Mouse (Mus musculus) liver, embryonic 11.5 days (tissue): ENCODE results near the gene Fzr1. TPM values are rescaled to one million over a fixed set of nuclear protein-coding genes. Genes with fewer than 3 reads are reported as not detected.

Source experiments
- ATAC-seq: fragments of 200-750 bp; cut with Nextera tagmentation; replicated peaks from 2 replicates; pipeline ENCODE4 v1.8.0; 2017; ENCODE audit warnings: moderate number of reproducible peaks, mild to moderate bottlenecking, moderate TSS enrichment, moderate library complexity; ENCODE audit not compliant: low FRiP score
- DNase-seq: peaks from one replicate; pipeline ENCODE4 v3.0.0-alpha.2; 2017; ENCODE audit warnings: low spot score
- H3K27ac ChIP-seq: fragments of 300-500 bp; sonication (generic); 2 replicates; pipeline ENCODE4 v1.5.1; 2014; ENCODE audit warnings: mild to moderate bottlenecking, low read depth, low read length, control low read depth
- H3K27me3 ChIP-seq: fragments of 300-500 bp; sonication (generic); replicated peaks from 2 replicates; pipeline ENCODE4 v1.6.1; 2014; ENCODE audit warnings: low read length, mixed read lengths; ENCODE audit not compliant: control insufficient read depth, insufficient read depth
- H3K36me3 ChIP-seq: fragments of 300-500 bp; sonication (generic); 2 replicates; pipeline ENCODE4 v1.6.1; 2014; ENCODE audit warnings: mild to moderate bottlenecking, low read length, moderate library complexity, mixed read lengths; ENCODE audit not compliant: control insufficient read depth, insufficient read depth
- H3K4me1 ChIP-seq: fragments of 300-500 bp; sonication (generic); replicated peaks from 2 replicates; pipeline ENCODE4 v1.6.1; 2014; ENCODE audit warnings: low read length, mixed read lengths; ENCODE audit not compliant: control insufficient read depth, insufficient read depth
- H3K4me2 ChIP-seq: fragments of 300-500 bp; sonication (generic); 2 replicates; pipeline ENCODE4 v1.6.1; 2014; ENCODE audit warnings: mild to moderate bottlenecking, control low read depth, moderate library complexity
- H3K4me3 ChIP-seq: fragments of 300-500 bp; sonication (generic); 2 replicates; pipeline ENCODE4 v1.5.1; 2014; ENCODE audit warnings: low read depth, low read length, control low read depth
- H3K9ac ChIP-seq: fragments of 300-500 bp; sonication (generic); 2 replicates; pipeline ENCODE4 v1.6.1; 2014; ENCODE audit warnings: low read depth, low read length, control low read depth
- H3K9me3 ChIP-seq: fragments of 300-500 bp; sonication (generic); 2 replicates; pipeline ENCODE4 v1.6.1; 2016; ENCODE audit warnings: low read length, inconsistent platforms, mixed read lengths; ENCODE audit not compliant: control insufficient read depth
- WGBS: fragments of 180-500 bp; shearing (Covaris S2); extraction: QIAGEN DNeasy Blood & Tissue Kit; methylation state at CpG from one replicate; pipeline ENCODE4 v1.1.7; 2014; 5-methylcytosine and 5-hydroxymethylcytosine counted together
- polyA plus RNA-seq: library from polyadenylated mRNA; unstranded; fragments of >200 nt; fragmentation: Nextera tagmentation; extraction: Ambion mirVana; gene quantifications from 2 replicates; pipeline ENCODE4 v1.2.1, GENCODE M21; 2014

Gene Fzr1
- polyA plus RNA-seq, 1 experiment from 2014 or later, result 74.0 TPM

DNA sequence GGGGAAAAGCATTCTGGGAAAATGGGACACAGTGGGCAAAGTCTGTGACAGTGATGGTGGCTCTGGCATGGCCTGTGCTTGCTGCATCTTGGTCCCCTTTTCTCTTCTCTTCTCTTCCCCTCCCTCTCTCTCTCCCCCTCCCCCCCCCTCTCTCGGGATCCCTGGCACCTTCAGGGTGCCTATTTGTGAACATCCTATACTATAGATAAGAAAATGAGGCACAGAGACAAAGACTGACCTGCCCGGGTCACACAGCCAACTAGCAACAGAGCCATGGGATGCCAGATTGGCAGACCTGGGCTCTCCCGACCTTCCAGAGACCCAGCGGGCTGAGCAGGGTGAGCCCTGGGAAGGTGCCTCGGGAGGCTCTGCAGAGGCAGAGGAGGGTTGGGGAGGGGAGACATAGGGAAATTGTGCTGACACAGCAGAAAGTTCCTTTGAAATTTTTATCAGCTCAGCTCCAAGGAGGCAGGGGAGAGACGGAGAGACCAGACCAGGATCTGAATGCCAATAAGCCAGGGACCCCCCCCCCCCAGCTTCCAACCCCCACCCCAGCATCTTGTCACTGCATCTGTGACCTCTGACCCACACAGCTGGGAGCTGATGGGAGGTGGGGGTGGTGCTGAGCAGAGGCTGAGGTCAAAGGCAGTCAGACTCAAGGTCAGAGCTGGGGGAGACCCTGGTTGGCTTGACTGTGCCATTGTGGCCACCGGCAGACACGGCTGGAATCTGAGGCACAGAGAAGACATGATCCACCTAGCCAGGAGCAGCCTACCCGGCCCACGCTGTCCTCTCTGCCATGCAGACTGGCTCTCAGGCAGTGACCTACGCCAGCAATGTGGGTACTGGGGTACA, 40.1 kb upstream of the Fzr1 start:
- Histone ChIP-seq H3K9ac (no peak overlapping the region), H3K4me1 (peaks cover 40% of the 10 kb centered on the region), H3K4me2 (no peak overlapping the region), H3K36me3 (no peaks in the 10 kb centered on the region), H3K27ac (no peak overlapping the region), H3K27me3 (peaks cover 9% of the 10 kb centered on the region), H3K9me3 (no peaks in the 10 kb centered on the region), H3K4me3 (no peak overlapping the region)
- ATAC-seq (no peak), DNase-seq (no peak)
- WGBS, result 43% methylated on average over 11 of the region's 11 CpGs

DNA sequence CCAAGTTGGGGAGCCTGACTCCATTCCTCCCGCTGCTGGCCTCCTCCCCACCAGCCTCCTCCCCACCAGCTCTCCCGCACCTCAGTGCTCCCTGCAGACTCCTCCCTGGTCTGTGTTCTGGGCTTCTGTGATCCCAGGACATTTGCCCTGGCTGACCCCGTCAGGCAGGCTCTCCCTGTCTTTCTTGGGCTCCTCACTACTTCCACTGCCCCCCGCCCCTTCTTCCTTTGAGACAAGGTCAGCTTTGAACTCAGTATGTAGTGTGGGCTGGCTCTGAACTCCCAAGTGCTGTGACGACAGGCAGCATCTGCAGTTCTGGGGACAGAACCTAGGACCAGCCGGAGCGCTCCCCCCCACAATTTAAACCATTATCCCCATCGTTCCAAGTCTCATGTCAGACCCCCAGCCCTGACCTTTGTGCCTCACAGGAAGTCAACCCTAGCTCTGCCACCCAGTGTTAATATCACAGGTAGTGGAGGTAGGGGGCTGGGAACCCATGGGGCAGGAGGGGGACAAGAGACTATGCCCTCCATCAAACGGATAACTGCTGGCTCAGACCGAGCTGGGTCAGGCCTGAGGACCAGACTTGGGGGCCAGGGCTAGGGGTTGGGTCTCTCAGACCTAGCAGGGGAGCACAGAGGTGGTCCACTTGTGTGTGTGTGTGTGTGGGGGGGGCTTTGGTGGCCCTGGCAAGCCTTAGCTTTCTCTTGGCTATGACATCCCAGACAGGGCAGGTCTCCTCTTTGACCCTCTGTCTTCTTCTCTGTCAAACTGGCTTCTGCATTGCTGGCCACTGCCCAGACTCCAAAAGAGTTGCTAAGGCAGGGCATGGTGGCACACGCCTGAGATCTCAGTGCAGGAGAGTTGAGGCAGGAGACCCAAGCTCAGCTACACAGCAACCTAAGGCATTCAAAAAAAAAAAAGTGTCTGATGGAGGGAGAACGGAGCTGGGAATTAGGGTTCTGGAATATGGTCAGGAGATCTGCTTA, 39.2 kb upstream of the Fzr1 start:
- H3K9ac ChIP-seq, result peak overlapping the region; percentile 57
- H3K9me3 ChIP-seq, result no peaks in the 10 kb centered on the region
- no peak for ATAC-seq
- H3K27ac ChIP-seq, result peak overlapping the region; percentile 32
- 40% methylated on average over 12 of the region's 12 CpGs for WGBS
- peak overlapping the region; percentile 82 for H3K4me2 ChIP-seq
- peak overlapping the region; percentile 44 for H3K4me3 ChIP-seq
- DNase-seq, result no peak
- H3K36me3 ChIP-seq, result no peaks in the 10 kb centered on the region
- H3K4me1 ChIP-seq, result peaks cover 50% of the 10 kb centered on the region
- peaks cover 9% of the 10 kb centered on the region for H3K27me3 ChIP-seq

DNA sequence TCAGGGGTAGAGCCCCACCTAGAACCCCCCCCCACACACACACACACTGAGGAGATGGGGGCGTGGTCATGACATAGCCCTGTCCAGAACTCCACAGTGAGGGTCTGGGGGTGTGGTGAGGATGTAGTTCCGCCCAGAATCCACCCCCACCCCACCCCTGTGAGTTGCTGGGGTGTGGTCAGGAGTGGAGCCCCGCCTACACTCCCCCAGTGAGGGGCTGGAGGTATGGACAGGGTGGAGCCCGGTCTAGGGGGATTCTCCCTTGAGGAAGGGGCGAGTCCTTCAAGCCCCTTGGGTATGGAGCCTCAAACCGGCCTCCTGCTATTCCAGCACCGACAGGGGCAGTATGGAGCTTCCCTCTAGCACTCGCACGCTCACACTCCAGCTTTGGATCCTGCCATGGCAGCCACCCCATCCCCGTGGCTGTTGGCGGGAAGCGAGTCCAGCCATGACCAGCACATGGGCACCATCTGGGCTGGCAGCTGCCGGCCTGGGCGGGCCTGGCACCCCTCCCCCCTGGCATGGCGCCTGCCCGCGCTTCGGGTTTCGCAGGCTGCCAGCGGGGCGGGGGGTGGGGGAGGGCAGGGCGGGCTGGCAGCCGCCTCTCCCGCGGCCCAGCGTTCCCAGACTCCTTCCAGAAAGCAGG, 38.4 kb upstream of the Fzr1 start:
- Histone ChIP-seq H3K36me3 (no peaks in the 10 kb centered on the region), H3K4me2 (peak overlapping the region; percentile 82), H3K4me1 (peaks cover 57% of the 10 kb centered on the region), H3K4me3 (peak overlapping the region; percentile 44), H3K9me3 (no peaks in the 10 kb centered on the region), H3K27me3 (peaks cover 5% of the 10 kb centered on the region), H3K9ac (peak overlapping the region; percentile 57), H3K27ac (0 out of 2 replicates have a peak overlapping the region, but pooled peaks have one; percentile 32)
- WGBS, result 3% methylated on average over 26 of the region's 26 CpGs
- ATAC-seq (peak; percentile 50), DNase-seq (no peak)

DNA sequence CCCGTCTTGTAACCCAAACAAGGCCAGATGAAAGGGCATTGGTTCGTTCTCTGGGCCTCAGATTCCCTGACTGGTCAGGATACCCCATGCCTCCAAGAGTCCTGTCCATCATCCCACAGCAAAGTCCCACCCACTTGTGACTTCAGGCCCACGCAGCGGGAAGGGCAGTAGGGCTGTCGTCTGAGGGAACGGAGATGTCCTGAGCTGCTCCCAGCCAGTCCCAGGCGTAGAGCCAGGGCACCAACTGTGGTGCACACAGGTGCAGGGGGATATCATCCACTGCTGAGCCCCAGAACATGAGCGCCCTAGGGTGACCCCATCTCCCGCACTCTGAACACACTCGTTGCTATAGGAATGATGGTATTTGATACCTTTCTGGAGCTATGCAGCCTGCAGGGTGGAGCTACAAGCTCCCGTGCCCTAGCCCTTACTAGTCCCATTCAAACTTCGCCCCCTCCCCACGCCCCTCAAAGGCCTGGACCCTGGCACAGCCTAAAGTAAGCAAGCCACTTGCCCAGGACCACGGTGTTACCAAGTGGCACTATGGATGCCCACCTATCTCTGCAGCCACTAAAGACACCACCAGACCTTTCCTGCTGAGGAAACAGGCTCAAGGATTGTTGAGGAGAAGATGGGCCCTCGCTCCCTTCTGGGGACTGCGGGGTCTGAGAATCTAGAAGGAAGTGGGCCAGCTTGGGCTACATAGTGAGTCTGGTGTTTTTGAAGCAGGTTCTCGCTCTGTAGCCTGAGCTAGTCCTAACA, 37.4 kb upstream of the Fzr1 start:
- H3K4me2 ChIP-seq, result no peak overlapping the region
- H3K36me3 ChIP-seq, result no peaks in the 10 kb centered on the region
- peaks cover 67% of the 10 kb centered on the region for H3K4me1 ChIP-seq
- DNase-seq (no peak), ATAC-seq (no peak)
- no peak overlapping the region for H3K9ac ChIP-seq
- H3K27ac ChIP-seq, result no peak overlapping the region
- 67% methylated on average over 17 of the region's 17 CpGs for WGBS
- peaks cover 2% of the 10 kb centered on the region for H3K27me3 ChIP-seq
- no peak overlapping the region for H3K4me3 ChIP-seq
- H3K9me3 ChIP-seq, result no peaks in the 10 kb centered on the region

DNA sequence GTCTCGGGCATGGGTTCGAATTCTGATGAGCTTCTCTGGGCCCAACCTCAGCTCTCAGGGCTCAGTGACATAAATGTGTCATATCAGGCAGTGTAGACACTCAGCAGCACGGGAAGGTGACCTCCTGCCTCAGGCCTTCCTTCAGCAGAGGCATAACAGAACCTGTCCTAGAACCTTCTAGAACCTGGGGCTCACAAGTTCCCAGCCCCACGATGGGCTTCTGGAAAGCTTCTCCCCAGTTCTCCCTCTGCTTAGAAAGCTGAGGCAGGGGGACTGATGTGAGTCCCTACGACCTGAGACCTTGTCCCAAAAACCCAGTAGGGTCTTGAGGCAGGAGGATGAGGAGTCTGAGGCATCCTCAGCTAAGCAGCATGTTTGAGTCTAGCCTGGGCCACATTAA, 36.8 kb upstream of the Fzr1 start:
- H3K9ac ChIP-seq, result no peak overlapping the region
- no peaks in the 10 kb centered on the region for H3K9me3 ChIP-seq
- no peaks in the 10 kb centered on the region for H3K36me3 ChIP-seq
- ATAC-seq (no peak), DNase-seq (no peak)
- peaks cover 73% of the 10 kb centered on the region for H3K4me1 ChIP-seq
- H3K27me3 ChIP-seq, result no peaks in the 10 kb centered on the region; the same call in 1 of the 2 replicates
- no peak overlapping the region for H3K4me2 ChIP-seq
- no peak overlapping the region for H3K4me3 ChIP-seq
- H3K27ac ChIP-seq, result no peak overlapping the region
- WGBS, result 76% methylated on average over 5 of the region's 5 CpGs

DNA sequence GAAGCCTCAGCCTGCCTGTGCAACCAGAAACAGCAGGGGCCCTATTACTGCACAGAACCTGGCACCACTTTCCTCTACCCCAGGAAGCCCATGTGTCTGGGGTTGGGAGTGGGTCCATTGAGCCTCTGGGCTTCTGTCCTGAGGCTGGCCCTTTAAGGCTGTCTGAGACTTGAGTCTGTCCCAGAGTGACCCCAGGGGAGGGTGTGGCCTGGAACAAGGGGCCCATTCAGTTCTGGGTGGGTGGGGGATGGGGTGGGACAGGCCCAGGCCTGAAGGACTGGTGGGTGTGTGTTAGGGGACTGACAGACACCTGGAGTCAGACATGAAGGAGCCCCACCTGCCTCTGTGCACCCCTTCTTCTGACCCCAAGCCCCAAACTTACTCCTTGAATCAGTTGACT, 36.4 kb upstream of the Fzr1 start:
- Histone ChIP-seq H3K9ac (no peak overlapping the region), H3K4me2 (no peak overlapping the region), H3K4me1 (peaks cover 78% of the 10 kb centered on the region)

DNA sequence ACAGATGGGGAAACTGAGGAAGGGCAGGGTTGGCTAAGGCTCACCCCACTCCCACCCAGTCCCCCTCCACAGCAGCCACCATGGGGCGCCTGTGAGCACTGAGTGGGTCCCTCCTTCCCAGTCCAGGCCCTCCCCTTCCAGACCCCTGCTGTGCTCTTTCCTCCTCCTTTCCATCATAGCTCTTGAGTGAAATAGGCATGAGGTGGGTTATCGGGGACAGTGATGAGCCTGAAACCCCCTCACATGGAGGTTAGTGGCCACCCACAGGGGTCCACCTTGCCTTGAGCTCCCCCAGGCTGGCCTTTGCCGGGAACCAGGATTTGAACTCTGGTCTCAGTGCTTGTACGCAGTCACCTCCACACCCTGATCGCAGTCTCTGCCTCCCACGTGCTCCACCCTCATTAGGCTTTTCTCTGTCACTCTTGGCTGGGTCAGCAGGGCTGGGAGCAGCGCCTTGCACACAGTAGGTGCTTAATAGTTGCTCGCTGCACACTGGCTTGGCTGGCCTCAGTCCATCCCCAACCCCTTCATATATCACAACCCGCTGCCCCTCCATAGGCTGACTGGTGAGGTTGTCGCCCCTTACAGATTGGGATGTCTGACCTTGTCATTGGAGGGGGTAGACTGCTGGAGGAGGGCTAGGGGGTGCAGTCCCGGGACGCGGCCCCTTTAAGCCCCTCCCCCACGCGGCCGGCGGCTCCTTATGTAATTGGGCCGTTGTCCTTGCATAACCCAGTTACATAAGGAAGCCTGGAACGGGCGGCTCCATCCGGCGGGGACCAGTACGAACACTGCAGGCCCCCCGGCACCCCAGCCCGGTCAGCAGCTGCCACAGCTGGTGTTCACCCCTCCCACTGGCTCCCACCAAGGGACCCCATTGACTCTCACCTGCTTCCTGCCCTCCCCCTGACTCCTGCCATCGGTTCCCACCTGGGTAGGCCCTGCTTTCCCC, 35.3 kb upstream of the Fzr1 start:
- Histone ChIP-seq H3K36me3 (no peaks in the 10 kb centered on the region), H3K9ac (peak overlapping the region; percentile 46; the same call in 1 of the 2 replicates), H3K4me2 (peak overlapping the region; percentile 52), H3K27ac (peak overlapping the region; percentile 55), H3K4me3 (0 out of 2 replicates have a peak overlapping the region, but pooled peaks have one; percentile 12), H3K4me1 (peaks cover 83% of the 10 kb centered on the region), H3K9me3 (no peaks in the 10 kb centered on the region), H3K27me3 (no peaks in the 10 kb centered on the region; the same call in none of the 2 replicates)
- DNase-seq (no peak), ATAC-seq (no peak)
- WGBS, result 28% methylated on average over 26 of the region's 26 CpGs

More for the DNA sequence above, 36.4 kb upstream of the Fzr1 start:
- H3K36me3 ChIP-seq, result no peaks in the 10 kb centered on the region
- H3K27ac ChIP-seq, result 0 out of 2 replicates have a peak overlapping the region, but pooled peaks have one; percentile 55
- H3K9me3 ChIP-seq, result no peaks in the 10 kb centered on the region
- DNase-seq (no peak), ATAC-seq (no peak)
- no peaks in the 10 kb centered on the region; the same call in 1 of the 2 replicates for H3K27me3 ChIP-seq
- H3K4me3 ChIP-seq, result no peak overlapping the region
